Mouse (Mus musculus) layer of hippocampus, adult 9-11 months (tissue): ENCODE results near the gene Clba1.

Experiments used
- DNase-seq: peaks from one replicate; pipeline ENCODE4 v3.0.0; 2022

Gene Clba1

GRCm38 (mm10) chr12:112854610-112855333 lies 46.0 kb downstream of the Clba1 start:
- DNase-seq: no peak

GRCm38 (mm10) chr12:112856338-112856737 lies 47.6 kb downstream of the Clba1 start:
- no peak for DNase-seq

GRCm38 (mm10) chr12:112857021-112857925 lies 48.5 kb downstream of the Clba1 start:
- no peak for DNase-seq

GRCm38 (mm10) chr12:112858581-112859336 lies 50.0 kb downstream of the Clba1 start:
- no peak for DNase-seq

GRCm38 (mm10) chr12:112859930-112860329 lies 51.2 kb downstream of the Clba1 start:
- no peak for DNase-seq

GRCm38 (mm10) chr12:112860765-112861164 lies 52.0 kb downstream of the Clba1 start:
- no peak for DNase-seq

- no peak for DNase-seq
These were observed 53.2 kb downstream of the Clba1 start for GRCm38 (mm10) chr12:112861911-112862321.

GRCm38 (mm10) chr12:112864804-112865203 lies 56.1 kb downstream of the Clba1 start:
- no peak for DNase-seq
